Mouse (Mus musculus): ENCODE data around the gene Nbdy. TPM values are rescaled to one million over a fixed set of nuclear protein-coding genes. Genes with fewer than 3 reads are reported as not detected.

Nbdy gene
- polyA plus RNA-seq (2012; rRNA removed): 74.3 and 85.3 TPM in 2 replicates

DNA sequence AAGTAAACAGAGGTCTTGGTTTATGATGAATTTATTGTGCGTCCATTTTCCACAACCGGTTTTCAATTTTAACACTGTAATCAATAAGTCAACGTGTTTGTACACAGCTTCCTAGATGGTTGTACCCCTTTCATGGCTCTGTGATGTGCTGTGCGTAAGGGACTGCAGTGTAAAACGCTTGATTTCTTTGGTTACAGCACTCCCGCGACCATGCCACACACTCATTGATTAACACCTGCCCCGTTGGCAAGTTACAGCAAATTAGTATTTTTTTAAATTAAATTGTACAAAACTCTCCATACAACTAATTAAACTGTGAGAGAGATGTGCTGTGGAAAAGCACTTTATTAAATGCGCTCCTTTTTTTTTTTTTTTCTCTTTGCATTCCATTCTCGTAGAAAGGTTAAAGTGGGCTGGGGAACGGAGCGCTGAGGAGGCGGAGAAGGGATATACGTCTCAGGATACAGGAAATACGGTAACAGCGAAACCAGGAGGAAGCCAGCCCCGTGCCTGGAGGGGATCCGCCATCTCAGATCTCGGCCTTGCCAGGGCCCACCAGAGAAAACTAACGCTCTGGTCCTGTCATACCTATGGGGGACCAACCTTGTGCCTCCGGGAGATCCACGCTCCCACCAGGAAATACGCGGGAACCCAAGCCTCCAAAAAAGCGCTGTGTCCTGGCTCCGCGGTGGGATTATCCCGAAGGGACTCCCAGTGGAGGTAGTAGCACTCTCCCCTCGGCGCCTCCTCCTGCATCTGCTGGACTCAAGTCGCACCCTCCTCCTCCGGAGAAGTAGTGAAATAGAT lies at the start of gene Nbdy:
TSS of gene Nbdy (plus strand) at position 481 of the 807 bp plus-strand sequence.
- peak; percentile 34 for DNase-seq (ENCODE audit: low spot score)

DNA sequence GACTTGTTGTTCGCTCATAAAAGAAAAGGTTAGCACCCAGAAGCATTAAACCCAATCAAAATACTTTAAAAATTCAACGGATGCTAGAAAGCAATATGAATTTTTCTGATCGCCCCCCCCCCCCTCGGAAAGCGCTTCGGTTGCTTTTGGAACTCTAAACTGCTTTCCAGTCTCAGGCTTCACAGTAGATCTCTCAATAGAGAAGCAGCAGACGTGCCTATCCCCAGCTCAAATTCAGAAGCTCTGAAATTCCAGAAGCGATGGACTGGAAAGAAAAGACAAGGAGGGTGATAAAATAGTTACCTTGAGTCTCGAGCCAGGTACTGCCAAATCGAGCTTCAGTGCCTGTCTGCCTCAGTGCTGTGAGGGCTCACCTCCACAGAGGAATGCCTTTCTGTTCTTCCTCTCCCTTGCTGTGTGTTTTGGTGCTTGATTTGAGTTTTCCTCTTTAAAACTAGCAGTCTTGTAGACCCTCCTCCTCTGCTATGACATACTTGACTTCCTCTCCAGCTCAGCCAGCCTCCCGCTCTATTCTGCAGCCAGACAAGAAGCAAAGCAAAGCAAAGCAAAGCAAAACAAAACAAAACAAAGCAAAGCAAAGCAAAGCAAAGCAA lies 27.5 kb upstream of the Nbdy start, which contains the start of gene Kctd12b:
TSS of gene Kctd12b (minus strand) at position 610 of the 614 bp plus-strand sequence.
- DNase-seq (ENCODE audit: low spot score): no peak

- DNase-seq (ENCODE audit: low spot score): no peak
These were observed 22.9 kb upstream of the Nbdy start for GRCm38 (mm10) chrX:153700463-153700862.

GRCm38 (mm10) chrX:153707735-153708134 lies 15.7 kb upstream of the Nbdy start:
- DNase-seq (ENCODE audit: low spot score): no peak

GRCm38 (mm10) chrX:153716716-153717115 lies 6.7 kb upstream of the Nbdy start:
- no peak for DNase-seq (ENCODE audit: low spot score)

DNA sequence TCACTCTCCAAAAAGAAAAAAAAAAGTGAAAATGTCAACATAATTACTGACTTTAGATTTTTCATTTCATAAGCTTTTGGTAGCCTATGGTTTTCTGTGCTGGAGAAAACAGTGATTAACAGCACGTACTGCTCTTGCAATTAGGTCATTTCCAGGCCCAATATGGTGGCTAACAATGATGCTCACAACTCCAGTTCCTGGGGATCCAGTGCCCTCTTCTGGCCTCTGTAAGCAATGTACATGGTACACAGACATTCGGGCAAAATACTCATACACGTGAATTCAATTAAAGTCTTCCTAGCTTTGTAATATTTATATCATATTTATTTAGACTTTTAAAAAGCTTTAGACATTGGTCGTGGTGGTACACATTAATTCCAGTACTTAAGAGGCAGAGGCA lies 3.8 kb upstream of the Nbdy start:
- no peak for DNase-seq (ENCODE audit: low spot score)

GRCm38 (mm10) chrX:153724400-153724799 lies 1.0 kb downstream of the Nbdy start:
- no peak for DNase-seq (ENCODE audit: low spot score)

- no peak for DNase-seq (ENCODE audit: low spot score)
These were observed 12.3 kb downstream of the Nbdy start for GRCm38 (mm10) chrX:153735697-153736096.

DNA sequence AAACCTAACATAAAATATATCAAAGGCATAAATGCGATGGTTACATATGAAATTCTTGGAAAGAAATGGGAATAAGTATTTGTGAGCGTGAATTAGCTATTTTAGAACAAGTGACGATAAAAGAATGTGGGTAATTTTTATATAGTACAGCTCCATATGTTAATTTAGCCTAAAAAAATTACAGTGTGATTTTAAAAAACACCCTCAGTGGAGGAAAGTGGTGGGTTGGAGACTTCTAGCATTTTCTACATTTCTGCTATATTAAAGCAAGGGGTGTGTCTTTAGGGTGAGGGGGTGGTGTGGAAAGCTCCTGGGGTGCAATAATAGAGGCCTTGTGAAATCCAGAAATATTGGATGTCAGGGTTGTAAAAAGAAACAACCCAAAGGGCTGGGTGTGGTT lies 19.1 kb downstream of the Nbdy start:
- no peak for DNase-seq (ENCODE audit: low spot score)

- DNase-seq (ENCODE audit: low spot score): no peak
These were observed 25.8 kb downstream of the Nbdy start for GRCm38 (mm10) chrX:153749230-153749629.

Other genes starting within 250 kb of the Nbdy start
- 21.0 and 31.4 TPM in 2 replicates for gene Ubqln2, start 225.4 kb upstream of the Nbdy start, polyA plus RNA-seq (2012; rRNA removed)
- gene Cypt3, start 165.0 kb upstream of the Nbdy start, polyA plus RNA-seq (2012; rRNA removed): not detected in 2 replicates
- 9.7 and 11.4 TPM in 2 replicates for gene Kctd12b, start 27.2 kb upstream of the Nbdy start, polyA plus RNA-seq (2012; rRNA removed)
- gene Spin2c, start 108.6 kb downstream of the Nbdy start, polyA plus RNA-seq (2012; rRNA removed): 9.0 and 9.2 TPM in 2 replicates

All from urinary bladder, adult 2 months (tissue).